Mouse (Mus musculus) heart, postnatal 0 days (tissue): ENCODE measurements around the gene Pi4ka. TPM values are rescaled to one million over a fixed set of nuclear protein-coding genes. Genes with fewer than 3 reads are reported as not detected.
A peak's percentile ranks its signal among the peaks of the same experiment; 100 is the strongest.

Experiments used
- ATAC-seq: fragments of 200-750 bp; cut with Nextera tagmentation; 2 replicates; pipeline ENCODE4 v1.8.0; 2017; ENCODE audit warnings: low read depth, moderate number of reproducible peaks, moderate library complexity; ENCODE audit not compliant: insufficient read depth
- DNase-seq: peaks from one replicate; pipeline ENCODE4 v3.0.0-alpha.2; 2016; ENCODE audit warnings: low spot score
- H3K27ac ChIP-seq: fragments of 300-500 bp; sonication (generic); 2 replicates; pipeline ENCODE4 v1.5.1; 2014; ENCODE audit warnings: low read depth, mild to moderate bottlenecking
- H3K27me3 ChIP-seq: fragments of 300-500 bp; sonication (generic); 2 replicates; pipeline ENCODE4 v1.6.1; 2014; ENCODE audit warnings: low read length, mixed read lengths; ENCODE audit not compliant: control insufficient read depth, insufficient read depth
- H3K36me3 ChIP-seq: fragments of 300-500 bp; sonication (generic); replicated peaks from 2 replicates; pipeline ENCODE4 v1.6.1; 2014; ENCODE audit warnings: low read length, mixed read lengths; ENCODE audit not compliant: control insufficient read depth, insufficient read depth
- H3K4me1 ChIP-seq: fragments of 300-500 bp; sonication (generic); 2 replicates; pipeline ENCODE4 v1.6.1; 2014; ENCODE audit warnings: antibody characterized with exemption; ENCODE audit not compliant: control insufficient read depth, insufficient read depth
- H3K4me2 ChIP-seq: fragments of 300-500 bp; sonication (generic); 2 replicates; pipeline ENCODE4 v1.6.1; 2014; ENCODE audit warnings: low read depth, mild to moderate bottlenecking, low read length, moderate library complexity
- H3K4me3 ChIP-seq: fragments of 300-500 bp; sonication (generic); 2 replicates; pipeline ENCODE4 v1.5.1; 2014; ENCODE audit warnings: low read depth, low read length
- H3K9ac ChIP-seq: fragments of 300-500 bp; sonication (generic); replicated peaks from 2 replicates; pipeline ENCODE4 v1.6.1; 2014; ENCODE audit warnings: low read depth, low read length, mixed read lengths
- H3K9me3 ChIP-seq: fragments of 300-500 bp; sonication (generic); replicated peaks from 2 replicates; pipeline ENCODE4 v1.6.1; 2016; ENCODE audit warnings: low read length; ENCODE audit not compliant: control insufficient read depth
- CTCF ChIP-seq: IDR thresholded peaks from 2 replicates; pipeline ENCODE4 v1.5.1; 2016; ENCODE audit warnings: antibody characterized with exemption, control low read depth, low read depth
- EP300 ChIP-seq: IDR thresholded peaks from 2 replicates; pipeline ENCODE4 v1.6.1; 2016; ENCODE audit warnings: antibody characterized with exemption, low read depth
- WGBS: fragments of 180-500 bp; shearing (Covaris S2); extraction: QIAGEN DNeasy Blood & Tissue Kit; methylation state at CpG from one replicate; pipeline ENCODE4 v1.1.7; 2014; 5-methylcytosine and 5-hydroxymethylcytosine counted together
- polyA plus RNA-seq: library from polyadenylated mRNA; unstranded; fragments of >200 nt; fragmentation: Nextera tagmentation; extraction: Ambion mirVana; gene quantifications from 2 replicates; pipeline ENCODE4 v1.2.1, GENCODE M21; 2015
- total RNA-seq: library from RNA; depleted of rRNA; stranded (reverse); fragments of >200 nt; gene quantifications from 2 replicates; pipeline ENCODE4 v1.2.3, GENCODE M21; 2014; ENCODE audit warnings: low replicate concordance

The Pi4ka gene
- total and polyA plus RNA-seq, 2 experiments from 2014 or later, result 18.5 to 60.0 TPM

DNA sequence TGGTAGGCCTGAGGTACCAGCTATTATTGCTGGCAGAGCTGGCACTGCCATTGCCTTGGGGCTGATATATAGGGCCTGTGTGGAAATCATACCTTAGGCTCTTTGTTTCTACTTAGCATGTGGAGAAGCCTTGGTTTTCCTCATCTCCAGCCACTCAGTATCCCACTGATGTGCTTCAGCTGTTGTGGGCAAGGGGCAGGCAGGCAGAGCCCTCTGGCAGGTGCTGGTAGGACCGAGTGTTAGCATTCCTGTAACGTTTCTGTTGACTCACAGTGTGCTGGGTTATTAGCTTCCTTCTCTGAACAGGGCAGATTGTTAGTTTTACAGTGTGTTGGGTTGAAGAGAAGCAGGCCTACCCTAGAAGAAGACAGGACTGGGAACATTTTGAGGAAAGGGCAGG lies 150.8 kb downstream of the Pi4ka start:
- H3K27ac ChIP-seq, result no peak overlapping the region
- WGBS, result 70% methylated on average over 2 of the region's 2 CpGs
- DNase-seq (no peak), ATAC-seq (no peak)
- no peaks in the 10 kb centered on the region for H3K9me3 ChIP-seq
- peaks cover 41% of the 10 kb centered on the region for H3K4me1 ChIP-seq
- TF ChIP-seq CTCF (no peak), EP300 (no peak)
- H3K36me3 ChIP-seq, result peaks cover 28% of the 10 kb centered on the region
- no peak overlapping the region for H3K9ac ChIP-seq
- H3K4me2 ChIP-seq, result no peak overlapping the region
- no peaks in the 10 kb centered on the region for H3K27me3 ChIP-seq
- no peak overlapping the region for H3K4me3 ChIP-seq

DNA sequence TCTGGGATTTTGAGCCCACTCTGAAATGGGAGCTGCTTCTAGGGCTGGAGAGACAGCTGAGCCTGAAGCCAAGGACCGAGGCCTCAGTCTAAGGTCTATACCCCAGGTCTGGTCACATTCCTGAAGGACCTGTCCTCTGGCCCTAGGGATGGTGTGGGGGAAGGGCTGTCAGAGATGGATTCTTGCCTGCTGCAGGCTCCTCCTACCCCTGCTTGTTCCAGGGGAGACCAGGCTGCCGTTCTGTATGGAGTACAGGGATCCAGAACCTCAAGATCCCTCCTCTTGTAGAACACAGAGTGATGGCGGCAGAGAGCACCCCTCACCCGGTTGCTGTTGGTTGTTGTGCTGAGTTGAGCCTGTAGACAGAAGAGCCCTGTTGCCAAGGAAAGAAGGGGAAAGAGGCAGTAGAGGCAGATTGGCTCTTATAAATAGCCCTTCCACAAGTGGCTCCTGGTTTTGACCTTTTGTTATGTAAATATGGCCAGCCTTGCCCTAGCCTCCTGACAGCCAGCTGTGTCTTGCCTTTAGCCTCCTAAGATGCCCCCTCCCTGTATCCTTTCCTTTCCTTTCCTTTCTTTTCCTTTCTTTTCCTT lies 152.0 kb downstream of the Pi4ka start:
- Histone ChIP-seq H3K27ac (peak overlapping the region; percentile 36; the same call in 1 of the 2 replicates), H3K4me2 (peak overlapping the region; percentile 16; the same call in 1 of the 2 replicates)
- WGBS, result 24% methylated on average over 4 of the region's 4 CpGs

DNA sequence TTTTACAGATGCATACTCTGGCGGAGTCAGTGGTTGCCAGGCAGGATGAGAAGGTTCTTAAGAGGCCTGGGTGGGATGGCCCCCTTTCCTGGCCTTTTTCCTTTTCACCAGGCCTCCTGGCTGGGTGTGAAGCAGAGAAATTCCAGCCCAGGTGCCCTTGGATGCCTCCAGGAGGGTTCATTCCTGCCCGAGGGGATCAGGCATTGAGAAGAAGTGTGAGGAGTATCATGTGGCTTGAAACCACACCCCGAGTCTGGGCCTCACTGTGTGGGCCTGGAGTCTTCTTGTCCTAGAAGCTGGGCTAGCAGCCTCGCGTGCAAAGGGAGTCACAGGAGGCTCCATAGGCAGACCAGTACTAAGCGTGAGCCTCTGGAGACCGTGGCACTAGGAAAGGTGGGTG lies 153.3 kb downstream of the Pi4ka start:
- Histone ChIP-seq H3K4me2 (no peak overlapping the region), H3K27ac (no peak overlapping the region), H3K4me3 (no peak overlapping the region), H3K4me1 (peaks cover 65% of the 10 kb centered on the region), H3K36me3 (peaks cover 11% of the 10 kb centered on the region), H3K27me3 (no peaks in the 10 kb centered on the region), H3K9me3 (no peaks in the 10 kb centered on the region), H3K9ac (no peak overlapping the region)
- WGBS, result 57% methylated on average over 7 of the region's 7 CpGs
- no peak for DNase-seq
- ATAC-seq, result no peak
- TF ChIP-seq EP300 (no peak), CTCF (no peak)

More for the DNA sequence above, 152.0 kb downstream of the Pi4ka start:
- Histone ChIP-seq H3K36me3 (peaks cover 24% of the 10 kb centered on the region), H3K4me3 (no peak overlapping the region), H3K27me3 (no peaks in the 10 kb centered on the region), H3K9me3 (no peaks in the 10 kb centered on the region), H3K4me1 (peaks cover 53% of the 10 kb centered on the region), H3K9ac (0 out of 2 replicates have a peak overlapping the region, but pooled peaks have one; percentile 14)
- no peak for ATAC-seq
- peak; percentile 59 for DNase-seq
- TF ChIP-seq CTCF, result no peak
- TF ChIP-seq EP300, result no peak

DNA sequence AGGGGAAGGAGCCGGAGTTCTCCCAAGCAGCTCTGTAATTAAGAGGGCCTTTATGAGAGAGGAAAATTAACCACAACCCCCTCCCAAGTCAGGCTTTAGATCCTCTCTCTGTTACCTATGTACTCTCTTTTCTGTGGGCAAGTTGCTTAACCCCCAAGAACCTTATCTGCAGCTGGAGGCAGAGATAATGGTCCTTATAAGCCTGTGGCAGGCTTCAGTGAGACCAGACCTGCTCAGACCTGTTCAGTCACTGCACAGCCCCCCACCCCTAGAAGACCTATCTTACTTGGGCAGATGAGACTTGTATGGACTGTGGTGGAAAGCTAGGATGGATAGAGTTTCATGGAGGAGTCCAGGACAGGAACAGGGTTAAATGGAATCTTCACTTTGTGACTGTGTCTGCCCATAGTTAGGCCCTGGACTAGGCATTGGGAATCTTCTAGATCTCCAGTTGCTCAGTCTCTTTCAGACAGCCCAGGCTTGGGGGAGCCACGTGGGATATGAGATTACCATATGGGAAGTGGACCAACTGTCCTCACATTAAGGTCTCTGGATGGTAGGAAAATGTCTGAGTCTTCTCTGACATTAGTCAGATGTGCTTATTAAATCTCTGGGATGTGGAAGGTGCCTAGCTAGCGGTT lies 153.9 kb downstream of the Pi4ka start:
- ATAC-seq (no peak), DNase-seq (no peak)
- WGBS, result 67% methylated on average over 3 of the region's 3 CpGs
- Histone ChIP-seq H3K9me3 (no peaks in the 10 kb centered on the region), H3K27ac (no peak overlapping the region), H3K36me3 (peaks cover 8% of the 10 kb centered on the region; the same call in 1 of the 2 replicates), H3K4me1 (peaks cover 68% of the 10 kb centered on the region), H3K9ac (no peak overlapping the region), H3K27me3 (no peaks in the 10 kb centered on the region), H3K4me3 (no peak overlapping the region), H3K4me2 (no peak overlapping the region)
- TF ChIP-seq CTCF, result no peak
- no peak for TF ChIP-seq EP300

DNA sequence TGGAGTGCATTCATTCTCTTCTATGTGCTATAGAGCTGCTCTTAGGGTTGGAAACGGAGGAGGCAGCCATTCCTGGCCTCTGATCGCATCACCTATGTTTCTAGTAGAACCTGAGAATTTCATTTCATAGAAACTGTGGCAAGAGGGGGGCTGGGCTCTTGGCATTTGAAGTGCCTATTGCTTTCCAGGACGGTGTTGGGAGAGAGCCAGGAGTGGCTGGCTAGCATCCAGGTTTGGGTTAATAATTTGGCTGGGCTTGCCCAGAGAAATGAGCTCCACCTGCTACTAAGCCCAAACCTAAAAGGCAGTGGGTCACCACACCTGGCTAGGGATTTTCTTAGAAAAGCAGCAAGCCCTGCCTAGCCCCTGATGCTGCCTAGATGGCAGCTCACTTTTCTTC lies 154.6 kb downstream of the Pi4ka start:
- peaks cover 72% of the 10 kb centered on the region for H3K4me1 ChIP-seq
- H3K9ac ChIP-seq, result no peak overlapping the region
- 17% methylated on average over 3 of the region's 3 CpGs for WGBS
- H3K4me3 ChIP-seq, result no peak overlapping the region
- no peaks in the 10 kb centered on the region for H3K9me3 ChIP-seq
- no peaks in the 10 kb centered on the region for H3K27me3 ChIP-seq
- ATAC-seq (no peak), DNase-seq (peak; percentile 43)
- no peak overlapping the region for H3K27ac ChIP-seq
- no peak overlapping the region for H3K4me2 ChIP-seq
- no peak for TF ChIP-seq EP300
- TF ChIP-seq CTCF, result no peak
- H3K36me3 ChIP-seq, result peaks cover 8% of the 10 kb centered on the region; the same call in 1 of the 2 replicates
